Mouse (Mus musculus) ES-E14 (cell line): ENCODE measurements at regions not wholly inside any gene's neighbourhood (a gene's known extent, or its start where the extent isn't known, plus 50 kb on each side); places are given as distances from the start of the nearest gene placed in this dataset.

ENCODE experiments used
- DNase-seq: peaks from one replicate; pipeline ENCODE4 v3.0.0-alpha.2; 2013; ENCODE audit warnings: low read depth, low spot score
- H3K27ac ChIP-seq: 2 replicates; pipeline ENCODE4 v1.5.1; 2012; ENCODE audit warnings: low read depth, mild to moderate bottlenecking, low read length, moderate library complexity, mixed read lengths; ENCODE audit not compliant: poor library complexity, insufficient read depth, severe bottlenecking
- H3K36me3 ChIP-seq: 2 replicates; pipeline ENCODE4 v1.6.1; 2012; ENCODE audit warnings: mild to moderate bottlenecking, low read length, moderate library complexity, mixed read lengths; ENCODE audit not compliant: control insufficient read depth, poor library complexity, insufficient read depth, severe bottlenecking
- H3K4me1 ChIP-seq, 2 experiments: fragments of 150-350 bp in 1 of 2; sonication (generic) in 1 of 2; 2 replicates each; pipeline ENCODE4 v1.6.1; 2012; ENCODE audit warnings: low read length in 2 of 2, mild to moderate bottlenecking in 1 of 2, mixed read lengths in 1 of 2; ENCODE audit not compliant: control insufficient read depth in 2 of 2, insufficient read depth in 2 of 2, poor library complexity in 1 of 2
- H3K4me3 ChIP-seq, 2 experiments: fragments of 150-350 bp in 1 of 2; sonication (generic) in 1 of 2; 2 replicates each; pipeline ENCODE4 v1.5.1; 2012; ENCODE audit warnings: low read length in 2 of 2, low read depth in 1 of 2, mild to moderate bottlenecking in 1 of 2, mixed read lengths in 1 of 2; ENCODE audit not compliant: insufficient read depth in 1 of 2, poor library complexity in 1 of 2, severe bottlenecking in 1 of 2
- H3K9ac ChIP-seq: 2 replicates; pipeline ENCODE4 v1.6.1; 2012; ENCODE audit warnings: low read depth, mild to moderate bottlenecking, low read length, mixed read lengths; ENCODE audit not compliant: poor library complexity, insufficient read depth, severe bottlenecking
- H3K9me3 ChIP-seq: fragments of 150-350 bp; sonication (generic); 2 replicates; pipeline ENCODE4 v1.6.1; 2012; ENCODE audit warnings: low read depth, mild to moderate bottlenecking, low read length; ENCODE audit not compliant: control insufficient read depth, insufficient read depth
- CHD2 ChIP-seq: IDR thresholded peaks from 2 replicates; pipeline ENCODE4 v1.6.1; 2014; ENCODE audit warnings: mild to moderate bottlenecking, low read depth, low read length, inconsistent platforms
- HCFC1 ChIP-seq: IDR thresholded peaks from 2 replicates; pipeline ENCODE4 v1.6.1; 2012; ENCODE audit warnings: low read length, inconsistent platforms, borderline replicate concordance; ENCODE audit not compliant: insufficient read depth
- MAFK ChIP-seq: IDR thresholded peaks from 2 replicates; pipeline ENCODE4 v1.6.1; 2014; ENCODE audit warnings: mild to moderate bottlenecking, low read depth, low read length, inconsistent platforms; ENCODE audit not compliant: insufficient read depth
- ZC3H11A ChIP-seq: IDR thresholded peaks from 2 replicates; pipeline ENCODE4 v1.6.1; 2012; ENCODE audit warnings: low read depth, mild to moderate bottlenecking, inconsistent platforms, low read length, borderline replicate concordance
- ZNF384 ChIP-seq: IDR thresholded peaks from 2 replicates; pipeline ENCODE4 v1.6.1; 2012; ENCODE audit warnings: low read depth, low read length, inconsistent platforms
- in situ Hi-C, 2 experiments: fragments of 600-800 bp; cut with MboI; formaldehyde crosslinking; loops; one replicate each; pipeline ENCODE4 v1.15.1; 2025; ENCODE audit warnings: low sequenced_read_pairs in 2 of 2, inconsistent platforms in 1 of 2; ENCODE audit not compliant: unreplicated experiment in 2 of 2

DNA sequence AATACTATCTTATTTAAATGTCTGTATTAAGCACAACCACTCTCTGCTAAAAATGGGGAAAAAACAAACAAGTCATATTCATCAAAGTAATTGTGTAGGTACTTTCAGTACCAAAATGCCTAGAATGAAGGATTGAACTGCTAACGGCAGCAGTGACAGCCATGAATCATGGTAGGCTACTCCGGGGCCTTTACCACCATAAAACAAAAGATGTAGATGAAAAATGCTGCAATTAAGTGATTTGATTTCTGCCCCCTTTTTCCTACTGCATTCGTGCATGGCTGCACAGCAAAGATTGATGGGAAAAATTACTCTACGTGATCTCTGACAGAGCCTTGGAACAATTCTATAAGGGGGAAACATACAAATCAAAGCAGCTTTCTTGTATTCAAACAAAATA, 763.8 kb upstream of the Mms22l start:
- TF ChIP-seq ZNF384 (no peak), CHD2 (no peak), HCFC1 (no peak), MAFK (no peak), ZC3H11A (no peak)
- DNase-seq: no peak
- H3K9ac ChIP-seq: no peak overlapping the region
- no peak overlapping the region for H3K27ac ChIP-seq
- no peaks in the 10 kb centered on the region for H3K9me3 ChIP-seq
- no peaks in the 10 kb centered on the region for H3K4me1 ChIP-seq
- H3K36me3 ChIP-seq: no peaks in the 10 kb centered on the region
- in situ Hi-C loops: no loop called here
- H3K4me3 ChIP-seq: no peak overlapping the region

DNA sequence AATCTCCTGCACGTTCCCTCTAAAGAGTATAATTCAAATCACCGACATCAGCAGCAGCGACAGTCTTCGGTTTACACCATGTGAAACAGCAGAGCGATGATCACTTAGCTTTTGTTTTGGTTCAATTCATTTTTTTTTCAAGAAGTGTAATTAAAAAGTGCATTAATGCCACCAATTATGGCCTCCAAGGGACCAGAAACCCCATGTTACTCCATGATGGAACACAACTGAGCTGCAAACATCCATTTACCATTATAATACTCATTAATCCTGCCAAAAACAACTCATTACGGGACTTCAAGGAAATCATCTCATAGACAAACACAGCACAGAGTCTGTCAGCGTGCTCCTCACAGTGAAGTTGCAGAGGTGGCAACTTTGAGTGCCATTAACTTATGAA, 752.2 kb upstream of the Mms22l start:
- no peak for TF ChIP-seq HCFC1
- H3K4me1 ChIP-seq: no peaks in the 10 kb centered on the region
- H3K27ac ChIP-seq: no peak overlapping the region
- in situ Hi-C loops: no loop called here
- no peak overlapping the region for H3K9ac ChIP-seq
- no peak overlapping the region for H3K4me3 ChIP-seq
- H3K36me3 ChIP-seq: no peaks in the 10 kb centered on the region
- DNase-seq: no peak
- no peaks in the 10 kb centered on the region for H3K9me3 ChIP-seq

DNA sequence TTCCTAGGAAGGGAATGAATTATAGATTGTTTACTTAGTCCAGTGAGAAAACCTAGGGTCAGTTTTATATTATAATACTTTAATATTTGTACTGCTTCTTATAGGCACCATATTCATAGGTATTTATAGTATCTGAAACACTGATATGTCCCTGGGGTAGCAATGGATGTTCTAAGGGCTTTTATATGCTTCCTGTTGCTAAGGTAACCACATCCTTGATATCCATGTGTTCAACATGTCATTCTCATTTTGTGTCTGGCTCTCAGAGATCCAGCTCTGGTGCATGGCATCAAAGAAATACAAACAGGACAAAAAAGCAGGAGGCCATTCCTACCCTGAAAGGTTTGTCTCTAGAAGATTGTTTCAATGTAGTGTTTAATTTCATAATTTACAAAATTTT, 738.2 kb upstream of the Mms22l start:
- TF ChIP-seq ZNF384 (no peak), ZC3H11A (no peak)
- in situ Hi-C loops: no loop called here
- Histone ChIP-seq H3K4me3 (no peak overlapping the region), H3K9ac (no peak overlapping the region), H3K36me3 (no peaks in the 10 kb centered on the region), H3K4me1 (no peaks in the 10 kb centered on the region), H3K27ac (no peak overlapping the region), H3K9me3 (no peaks in the 10 kb centered on the region)
- DNase-seq: no peak

DNA sequence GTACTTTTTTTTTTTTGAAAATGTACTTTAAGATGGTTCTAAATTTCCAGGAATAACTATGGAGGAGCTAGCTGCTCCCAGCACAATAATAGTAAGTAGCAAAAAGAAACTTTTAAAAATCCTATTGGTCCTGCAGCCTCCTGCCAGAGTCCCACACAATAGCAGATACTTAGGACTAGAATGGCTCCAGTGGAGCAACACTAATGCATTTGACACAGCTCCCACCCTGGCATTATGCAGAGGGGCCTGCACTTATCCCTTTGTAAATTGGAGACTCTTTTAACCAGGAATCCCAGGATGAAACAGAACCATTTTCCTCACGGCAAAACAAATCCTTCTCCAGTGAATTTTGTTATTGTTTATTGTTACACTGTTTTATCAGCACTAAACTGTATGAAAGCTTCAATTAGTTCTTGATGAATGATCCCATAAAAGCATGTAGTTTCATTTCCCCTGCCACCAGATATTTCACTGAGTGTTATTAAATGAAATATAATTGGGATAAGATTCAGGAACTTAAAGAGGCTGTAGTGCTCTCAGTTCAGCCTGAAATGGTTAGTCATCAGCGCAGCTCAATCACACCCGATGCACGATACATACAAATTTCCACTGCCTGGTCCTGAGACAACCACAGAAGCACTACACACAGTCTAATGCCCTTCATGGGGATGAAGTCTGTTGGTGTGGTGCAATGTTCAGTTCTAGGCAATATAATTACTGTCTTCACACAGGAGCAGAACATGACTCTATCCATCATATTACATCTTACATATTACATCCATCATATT, 708.6 kb upstream of the Mms22l start:
- no peak for DNase-seq
- H3K9me3 ChIP-seq: no peaks in the 10 kb centered on the region
- TF ChIP-seq CHD2: no peak
- TF ChIP-seq MAFK: no peak
- no peak for TF ChIP-seq ZNF384
- no peak for TF ChIP-seq HCFC1
- TF ChIP-seq ZC3H11A: no peak
- no peak overlapping the region for H3K27ac ChIP-seq
- no peaks in the 10 kb centered on the region for H3K4me1 ChIP-seq
- H3K9ac ChIP-seq: no peak overlapping the region
- in situ Hi-C loops: no loop called here
- no peak overlapping the region for H3K4me3 ChIP-seq
- H3K36me3 ChIP-seq: no peaks in the 10 kb centered on the region

DNA sequence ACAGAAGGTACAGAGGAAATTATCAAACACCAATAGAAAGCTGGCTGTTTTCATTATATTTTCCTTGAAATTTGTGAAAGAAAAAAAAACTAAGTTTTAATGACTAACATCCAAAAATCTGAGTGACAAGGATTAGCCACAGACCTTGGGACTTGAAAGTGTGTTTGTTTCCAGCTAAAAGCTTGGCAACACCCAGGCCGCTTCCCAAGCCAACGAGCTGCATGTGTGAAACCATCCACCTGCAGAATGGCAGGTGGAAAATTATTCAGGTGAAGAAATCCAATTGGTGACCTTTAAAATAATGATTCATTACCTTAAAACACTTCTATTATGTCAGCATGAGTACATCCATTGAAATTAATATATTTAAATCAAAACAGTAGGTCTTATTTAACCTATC, 672.7 kb upstream of the Mms22l start:
- in situ Hi-C loops: no loop called here

More for the DNA sequence above, 672.7 kb upstream of the Mms22l start:
- Histone ChIP-seq H3K4me3 (no peak overlapping the region), H3K9me3 (no peaks in the 10 kb centered on the region), H3K36me3 (no peaks in the 10 kb centered on the region), H3K9ac (no peak overlapping the region), H3K4me1 (no peaks in the 10 kb centered on the region), H3K27ac (no peak overlapping the region)
- TF ChIP-seq MAFK (no peak), HCFC1 (no peak), ZC3H11A (no peak), ZNF384 (no peak), CHD2 (no peak)
- DNase-seq: no peak
